Mouse (Mus musculus) cerebellum, adult 2 months (tissue): ENCODE data around the gene 4930435E12Rik. TPM values are rescaled to one million over a fixed set of nuclear protein-coding genes. Genes with fewer than 3 reads are reported as not detected.
A peak's percentile ranks its signal among the peaks of the same experiment; 100 is the strongest.
"Not testable (repeated sequence)": the region's sequence is repeated elsewhere in the genome, so short reads cannot be mapped to it uniquely, and the experiment has no call there.

Experiments
- DNase-seq, 2 experiments: peaks; one replicate each; pipeline ENCODE4 v3.0.0; 2021
- H3K27ac ChIP-seq: fragments of 200-500 bp; 2 replicates; pipeline ENCODE4 v1.5.1; 2012; ENCODE audit warnings: low read length, control low read depth, inconsistent platforms; ENCODE audit not compliant: insufficient read depth
- H3K27me3 ChIP-seq: fragments of 200-500 bp; 2 replicates; pipeline ENCODE4 v1.6.1; 2012; ENCODE audit warnings: inconsistent platforms, mild to moderate bottlenecking, low read length, moderate library complexity; ENCODE audit not compliant: control insufficient read depth, insufficient read depth
- H3K4me1 ChIP-seq: fragments of 200-500 bp; 2 replicates; pipeline ENCODE4 v1.6.1; 2011; ENCODE audit warnings: low read length; ENCODE audit not compliant: control insufficient read depth, insufficient read depth
- H3K4me3 ChIP-seq: fragments of 200-500 bp; replicated peaks from 2 replicates; pipeline ENCODE3; 2011; ENCODE audit warnings: mild to moderate bottlenecking, low read depth, low read length, control low read depth; ENCODE audit not compliant: insufficient read depth
- CTCF ChIP-seq: fragments of 200-500 bp; IDR thresholded peaks from 2 replicates; pipeline ENCODE4 v1.5.1; 2011; ENCODE audit warnings: low read depth, mild to moderate bottlenecking, control low read depth, low read length, moderate library complexity, borderline replicate concordance; ENCODE audit not compliant: insufficient read depth
- POLR2A ChIP-seq: fragments of 200-500 bp; IDR thresholded peaks from 2 replicates; pipeline ENCODE4 v1.6.1; 2011; ENCODE audit warnings: low read length, control low read depth, borderline replicate concordance; ENCODE audit not compliant: insufficient read depth
- WGBS: fragments of 180-500 bp; shearing (Covaris S2); methylation state at CpG from one replicate; pipeline ENCODE4 v1.1.7; 2018; 5-methylcytosine and 5-hydroxymethylcytosine counted together
- polyA plus RNA-seq: library from polyadenylated mRNA; depleted of rRNA; stranded (reverse); fragments of >200 nt; gene quantifications from 2 replicates; pipeline ENCODE4 v1.2.3, GENCODE M21; 2012; rRNA removed

Gene 4930435E12Rik
- not detected in 2 replicates for polyA plus RNA-seq

GRCm38 (mm10) chr16:38828649-38829048 lies at the start of gene 4930435E12Rik:
4930435E12Rik (minus strand) TSS chr16:38828749.
- 77% methylated on average over 3 of the region's 3 CpGs for WGBS
- H3K27me3 ChIP-seq, result no peaks in the 10 kb centered on the region
- H3K27ac ChIP-seq, result no peak within 1 kb of the TSS
- no peak for TF ChIP-seq POLR2A
- H3K4me1 ChIP-seq, result no peaks in the 10 kb centered on the region
- DNase-seq, result no peak
- H3K4me3 ChIP-seq, result no peak within 1 kb of the TSS

- no peak for DNase-seq
- H3K27ac ChIP-seq, result no peak overlapping the region
- WGBS, result 50% methylated on average over 4 of the region's 4 CpGs
Measured at GRCm38 (mm10) chr16:38874481-38874880, 45.9 kb upstream of the 4930435E12Rik start.

GRCm38 (mm10) chr16:38873231-38873630 lies 44.7 kb upstream of the 4930435E12Rik start:
- Histone ChIP-seq H3K4me3 (no peak overlapping the region), H3K27ac (no peak overlapping the region), H3K27me3 (no peaks in the 10 kb centered on the region), H3K4me1 (no peaks in the 10 kb centered on the region)
- TF ChIP-seq POLR2A (no peak), CTCF (no peak)
- WGBS, result 34% methylated on average over 4 of the region's 4 CpGs
- no peak for DNase-seq

More at GRCm38 (mm10) chr16:38874481-38874880, 45.9 kb upstream of the 4930435E12Rik start:
- Histone ChIP-seq H3K4me1 (no peaks in the 10 kb centered on the region), H3K4me3 (no peak overlapping the region), H3K27me3 (no peaks in the 10 kb centered on the region)
- TF ChIP-seq CTCF, result no peak
- TF ChIP-seq POLR2A, result no peak

- no peaks in the 10 kb centered on the region for H3K4me1 ChIP-seq
- no peak overlapping the region for H3K27ac ChIP-seq
- H3K27me3 ChIP-seq, result no peaks in the 10 kb centered on the region
- no peak overlapping the region for H3K4me3 ChIP-seq
- no peak for DNase-seq
- WGBS, result 85% methylated on average over 5 of the region's 5 CpGs
- TF ChIP-seq CTCF, result no peak
- no peak for TF ChIP-seq POLR2A
Measured at GRCm38 (mm10) chr16:38864358-38864757, 35.8 kb upstream of the 4930435E12Rik start.

GRCm38 (mm10) chr16:38860548-38860947 lies 32.0 kb upstream of the 4930435E12Rik start:
- Histone ChIP-seq H3K27ac (no peak overlapping the region), H3K27me3 (no peaks in the 10 kb centered on the region), H3K4me3 (no peak overlapping the region), H3K4me1 (no peaks in the 10 kb centered on the region)
- no peak for DNase-seq
- WGBS, result 75% methylated on average over 6 of the region's 6 CpGs
- TF ChIP-seq POLR2A (no peak), CTCF (no peak)

GRCm38 (mm10) chr16:38858120-38858749 lies 29.7 kb upstream of the 4930435E12Rik start:
- DNase-seq, result peak in 1 of 2 experiments; percentile 4
- H3K4me1 ChIP-seq, result no peaks in the 10 kb centered on the region
- H3K4me3 ChIP-seq, result no peak overlapping the region
- TF ChIP-seq CTCF (peak; percentile 10; the same call in 1 of the 2 replicates), POLR2A (no peak)
- H3K27me3 ChIP-seq, result no peaks in the 10 kb centered on the region
- no peak overlapping the region for H3K27ac ChIP-seq
- 20% methylated on average over 8 of the region's 8 CpGs for WGBS

- Histone ChIP-seq H3K27me3 (no peaks in the 10 kb centered on the region), H3K4me1 (no peaks in the 10 kb centered on the region), H3K27ac (no peak overlapping the region), H3K4me3 (no peak overlapping the region)
- WGBS, result 26% methylated on average over 8 of the region's 8 CpGs
- TF ChIP-seq CTCF (peak; percentile 59), POLR2A (no peak)
- DNase-seq, result peak; percentile 24 to 25
Measured at GRCm38 (mm10) chr16:38812521-38812920, 16.0 kb downstream of the 4930435E12Rik start.

- Histone ChIP-seq H3K27me3 (no peaks in the 10 kb centered on the region), H3K27ac (no peak overlapping the region), H3K4me3 (no peak overlapping the region), H3K4me1 (no peaks in the 10 kb centered on the region)
- DNase-seq, result no peak
- WGBS, result 92% methylated on average over 5 of the region's 5 CpGs
- TF ChIP-seq CTCF, result no peak
- TF ChIP-seq POLR2A, result no peak
Measured at GRCm38 (mm10) chr16:38810196-38810595, 18.4 kb downstream of the 4930435E12Rik start.

- not testable (repeated sequence) for H3K27ac ChIP-seq, H3K4me1 ChIP-seq, H3K4me3 ChIP-seq, H3K27me3 ChIP-seq, DNase-seq
- WGBS, result 64% methylated on average over 5 of the region's 5 CpGs
Measured at GRCm38 (mm10) chr16:38807796-38808195, 20.8 kb downstream of the 4930435E12Rik start.
